Mouse (Mus musculus) lung, postnatal 14 days (tissue): Measurements from ENCODE around the gene Olfr1432.
"Not testable (repeated sequence)": the region's sequence is repeated elsewhere in the genome, so short reads cannot be mapped to it uniquely, and the experiment has no call there.

ENCODE experiments used
- DNase-seq: peaks from one replicate; pipeline ENCODE4 v3.0.0; 2021

Olfr1432 gene

DNA sequence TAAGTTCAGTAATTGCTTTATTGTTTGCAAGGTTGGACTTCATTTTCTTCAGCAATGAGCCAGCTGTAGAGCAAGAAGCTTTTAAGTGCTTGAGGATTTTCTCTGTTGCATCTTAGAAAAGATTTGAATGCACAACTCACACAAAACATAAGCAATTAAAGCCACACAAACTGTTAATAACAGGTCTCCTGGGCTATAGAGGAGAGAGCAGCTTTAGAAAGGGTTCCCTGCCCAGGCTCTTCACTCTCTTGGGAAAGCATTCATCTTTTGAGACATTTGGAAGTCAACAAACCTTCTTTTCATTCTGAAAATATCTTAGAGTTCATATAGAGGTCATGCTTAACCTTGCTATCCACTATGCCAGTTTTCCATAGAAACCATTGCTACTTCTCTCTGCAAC lies at the start of gene Olfr1432:
Gene Olfr1432 (minus strand): TSS at position 101 of the 400 bp plus-strand sequence.
- DNase-seq, result not testable (repeated sequence)

DNA sequence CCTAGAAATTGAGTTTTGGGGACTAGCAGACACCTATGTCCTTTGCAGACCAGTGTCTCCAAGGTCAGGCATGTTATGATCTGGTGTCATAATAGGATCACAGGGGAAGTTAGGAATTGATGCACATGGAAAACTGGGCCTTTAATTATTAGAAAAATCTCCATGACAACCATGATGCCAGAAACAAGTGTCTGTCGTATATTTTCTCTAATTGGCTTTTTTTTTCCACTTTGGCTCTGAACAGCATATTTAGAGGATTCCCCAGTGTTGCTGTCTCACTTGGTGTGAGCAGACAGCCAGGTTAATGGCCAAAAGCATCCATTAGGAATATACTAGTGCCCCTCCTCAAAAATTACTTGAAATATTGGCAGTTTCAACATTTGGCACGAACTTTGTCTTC lies 47.2 kb upstream of the Olfr1432 start, which contains the start of gene Olfr1434:
Gene Olfr1434 (plus strand): TSS at position 301 of the 400 bp plus-strand sequence.
- DNase-seq, result no peak

DNA sequence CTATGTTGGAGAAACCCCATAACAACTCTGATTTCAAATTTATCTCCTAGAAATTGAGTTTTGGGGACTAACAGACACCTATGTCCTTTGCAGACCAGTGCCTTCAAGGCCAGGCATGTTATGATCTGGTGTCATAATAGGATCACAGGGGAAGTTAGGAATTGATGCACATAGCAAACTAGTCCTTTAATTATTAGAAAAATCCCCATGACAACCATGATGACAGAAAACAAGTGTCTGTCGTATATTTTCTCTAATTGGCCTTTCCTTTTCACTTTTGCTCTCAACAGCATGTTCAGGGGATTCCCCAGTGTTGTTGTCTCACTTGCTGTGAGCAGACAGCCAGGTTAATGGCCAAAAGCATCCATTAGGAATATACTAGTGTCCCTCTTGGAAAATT lies 28.3 kb upstream of the Olfr1432 start, which contains the start of gene Olfr235:
Gene Olfr235 (plus strand): TSS at position 301 of the 400 bp plus-strand sequence.
- DNase-seq, result no peak

DNA sequence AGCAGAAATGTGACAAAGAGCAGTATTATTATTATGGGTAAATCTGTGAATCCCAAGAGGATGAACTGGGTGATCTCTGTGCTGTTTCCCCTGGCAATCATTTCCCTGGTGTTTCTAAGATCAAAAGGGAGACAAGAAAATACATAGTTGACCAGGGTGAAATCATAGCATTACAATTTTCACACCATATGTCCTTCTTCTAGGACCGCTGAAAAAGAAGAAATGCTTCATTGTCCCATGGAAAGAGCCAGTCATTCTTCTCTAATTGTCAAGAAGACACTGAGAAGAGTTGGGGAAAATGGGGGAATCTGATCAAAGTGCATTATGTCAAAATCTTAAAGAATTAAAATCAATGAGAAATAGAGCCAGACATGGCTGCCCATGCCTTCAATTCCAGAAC lies 9.2 kb upstream of the Olfr1432 start, which contains the start of gene Olfr262:
Gene Olfr262 (minus strand): TSS at position 101 of the 400 bp plus-strand sequence.
- no peak for DNase-seq

DNA sequence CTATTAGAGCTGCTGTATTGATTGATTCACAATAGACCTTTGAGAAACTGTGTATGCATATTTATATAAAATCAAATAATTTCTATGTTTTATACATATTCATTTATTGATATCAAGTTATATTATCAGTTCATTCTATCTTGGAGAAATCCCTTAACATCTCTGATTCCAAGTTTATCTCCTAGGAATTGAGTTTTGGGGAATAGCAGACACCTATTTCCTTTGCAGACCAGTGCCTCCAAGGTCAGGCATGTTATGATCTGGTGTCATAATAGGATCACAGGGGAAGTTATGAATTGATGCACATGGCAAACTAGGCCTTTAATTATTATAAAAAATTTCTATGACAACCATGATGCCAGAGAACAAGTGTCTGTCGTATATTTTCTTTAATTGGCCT lies 32.1 kb downstream of the Olfr1432 start, which contains the start of gene Olfr1431:
Gene Olfr1431 (plus strand): TSS at position 301 of the 400 bp plus-strand sequence.
- no peak for DNase-seq

DNA sequence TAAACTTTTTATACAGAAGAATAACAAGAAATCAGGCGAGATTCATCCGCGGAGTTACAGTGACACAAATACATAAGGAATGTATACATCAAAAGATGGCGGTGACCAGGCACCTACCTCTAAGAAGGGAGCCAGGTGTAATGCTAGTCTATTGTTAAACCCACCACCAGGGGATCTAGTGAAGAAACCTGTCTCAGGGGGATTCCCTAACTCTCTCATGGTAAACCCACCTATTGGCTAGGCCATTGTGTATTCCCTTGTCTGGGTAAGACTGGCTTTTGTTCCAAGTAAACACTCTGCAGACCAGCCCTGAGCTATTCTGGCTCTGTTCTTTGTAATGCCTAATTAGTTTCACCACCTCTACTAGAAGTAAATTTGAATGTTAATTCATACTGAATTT lies 33.3 kb downstream of the Olfr1432 start:
- not testable (repeated sequence) for DNase-seq
